Mouse (Mus musculus): ENCODE measurements around the gene Nkpd1. TPM values are rescaled to one million over a fixed set of nuclear protein-coding genes. Genes with fewer than 3 reads are reported as not detected.

Gene Nkpd1
- polyA plus RNA-seq, 1 experiment from 2014 or later: not detected

DNA sequence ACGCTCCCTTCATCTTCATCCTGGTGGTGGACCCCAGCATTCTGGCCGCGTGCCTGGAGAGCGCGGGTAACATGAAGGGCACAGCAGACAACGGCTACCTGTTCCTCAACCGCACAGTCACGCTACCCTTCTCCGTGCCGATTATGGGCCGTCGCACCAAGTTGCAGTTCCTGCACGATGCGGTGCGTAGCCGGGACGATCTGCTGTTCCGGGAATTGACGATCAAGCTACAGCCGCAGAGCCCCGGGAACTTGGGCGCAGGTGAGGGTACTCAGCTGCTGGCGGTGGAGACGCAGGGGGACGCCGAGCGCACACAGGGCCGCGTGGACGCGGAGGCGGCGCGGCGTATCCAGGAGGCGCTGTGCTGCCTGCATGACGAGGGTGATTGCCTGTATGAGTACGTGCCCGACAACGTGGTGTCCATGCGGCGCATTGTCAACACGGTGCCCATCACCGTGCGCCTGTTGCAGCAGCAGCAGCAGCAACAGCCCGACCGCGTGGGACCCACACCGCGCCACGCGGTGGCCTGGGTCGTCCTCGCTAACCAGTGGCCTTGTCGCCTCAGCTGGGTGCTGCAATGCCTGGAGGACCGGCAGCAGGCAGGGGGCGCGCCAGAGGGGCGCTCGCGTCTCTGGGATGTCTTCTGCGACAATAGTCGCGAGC is 6.2 kb downstream of the Nkpd1 start:
- no peaks in the 10 kb centered on the region for H3K9me3 ChIP-seq (replicated peaks; ENCODE audit: control insufficient read depth, low read length)
- 0 out of 2 replicates have a peak, but pooled peaks have one; percentile 35 for ATAC-seq (replicated peaks; ENCODE audit: insufficient number of reproducible peaks, low FRiP score, low TSS enrichment, low read depth)
- H3K36me3 ChIP-seq (replicated peaks; ENCODE audit: control insufficient read depth, insufficient read depth, low read depth, low read length): no peaks in the 10 kb centered on the region
- H3K4me3 ChIP-seq (ENCODE audit: low read depth, low read length): peak overlapping the region; percentile 38
- peak overlapping the region; percentile 78 for H3K4me2 ChIP-seq (ENCODE audit: low read depth, low read length)
- H3K27me3 ChIP-seq (ENCODE audit: control insufficient read depth, insufficient read depth, low read length): peaks cover 63% of the 10 kb centered on the region
- peak; percentile 71 for DNase-seq (ENCODE audit: low spot score)
- H3K27ac ChIP-seq (replicated peaks; ENCODE audit: low read depth, low read length): no peak overlapping the region
- peaks cover 7% of the 10 kb centered on the region; the same call in 1 of the 2 replicates for H3K4me1 ChIP-seq (ENCODE audit: control insufficient read depth, insufficient read depth, low read length)
- 2% methylated on average over 62 of the region's 64 CpGs for WGBS
- H3K9ac ChIP-seq (replicated peaks; ENCODE audit: low read length): peak overlapping the region; percentile 56

DNA sequence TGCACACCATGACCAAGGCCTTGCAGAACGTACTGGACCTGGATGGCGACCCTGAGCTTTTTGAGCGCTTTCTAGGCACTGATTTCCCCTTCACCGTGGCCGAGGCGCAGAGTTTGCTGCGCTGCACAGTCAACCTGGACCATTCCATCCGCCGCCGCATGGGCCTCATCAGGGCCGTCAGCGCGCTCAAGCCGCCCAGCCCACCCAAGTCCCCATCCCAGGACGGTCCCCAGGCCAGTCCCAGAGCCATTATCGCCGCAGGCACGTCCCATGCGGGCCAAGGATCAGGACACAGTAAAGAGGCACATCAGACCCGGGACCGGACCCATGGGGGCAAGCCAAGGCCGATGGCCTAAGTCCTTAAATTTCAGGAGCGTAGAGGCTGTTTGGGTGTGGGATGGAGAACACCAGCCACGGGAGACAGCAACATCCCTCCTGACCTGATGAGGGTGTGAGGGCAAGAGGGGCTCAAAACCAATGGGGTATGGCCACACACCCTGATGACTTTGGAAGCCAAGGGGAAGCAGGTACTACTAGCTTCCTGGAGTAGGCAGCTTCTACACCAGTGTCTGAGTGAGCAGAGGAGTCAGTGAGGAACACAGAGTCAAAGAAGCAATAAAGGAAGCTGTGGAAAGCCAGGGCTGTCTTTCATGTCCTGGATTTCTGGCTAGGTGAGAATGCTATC is 6.9 kb downstream of the Nkpd1 start:
- 14% methylated on average over 24 of the region's 24 CpGs for WGBS
- ATAC-seq (replicated peaks; ENCODE audit: insufficient number of reproducible peaks, low FRiP score, low TSS enrichment, low read depth) (no peak), DNase-seq (ENCODE audit: low spot score) (no peak)
- Histone ChIP-seq H3K27ac (replicated peaks; ENCODE audit: low read depth, low read length) (no peak overlapping the region), H3K4me3 (ENCODE audit: low read depth, low read length) (peak overlapping the region; percentile 38), H3K4me2 (ENCODE audit: low read depth, low read length) (peak overlapping the region; percentile 78), H3K36me3 (replicated peaks; ENCODE audit: control insufficient read depth, insufficient read depth, low read depth, low read length) (no peaks in the 10 kb centered on the region), H3K4me1 (ENCODE audit: control insufficient read depth, insufficient read depth, low read length) (peaks cover 7% of the 10 kb centered on the region; the same call in 1 of the 2 replicates), H3K9me3 (replicated peaks; ENCODE audit: control insufficient read depth, low read length) (no peaks in the 10 kb centered on the region), H3K27me3 (ENCODE audit: control insufficient read depth, insufficient read depth, low read length) (peaks cover 57% of the 10 kb centered on the region), H3K9ac (replicated peaks; ENCODE audit: low read length) (peak overlapping the region; percentile 56)

DNA sequence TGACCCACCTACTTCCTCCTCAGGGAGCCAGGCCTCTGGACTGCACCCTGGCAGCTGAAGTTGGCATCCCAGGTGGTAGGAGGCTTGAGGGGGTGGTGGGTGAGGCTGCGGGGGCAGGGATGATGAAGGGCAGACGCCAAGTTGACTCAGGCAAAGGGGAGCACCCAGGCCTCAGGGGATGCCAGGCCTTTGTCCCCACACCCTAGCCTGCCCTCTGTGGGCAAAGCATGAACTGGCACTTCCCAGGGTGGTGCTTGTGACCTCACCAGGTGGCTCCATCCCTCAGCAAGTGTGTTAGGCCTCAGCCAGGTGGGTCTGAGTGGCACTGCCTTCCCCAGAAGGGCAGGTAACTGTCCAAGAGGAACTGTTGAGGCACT is 7.5 kb downstream of the Nkpd1 start:
- no peaks in the 10 kb centered on the region for H3K36me3 ChIP-seq (replicated peaks; ENCODE audit: control insufficient read depth, insufficient read depth, low read depth, low read length)
- no peak overlapping the region for H3K4me3 ChIP-seq (ENCODE audit: low read depth, low read length)
- no peak overlapping the region for H3K27ac ChIP-seq (replicated peaks; ENCODE audit: low read depth, low read length)
- peaks cover 7% of the 10 kb centered on the region; the same call in 1 of the 2 replicates for H3K4me1 ChIP-seq (ENCODE audit: control insufficient read depth, insufficient read depth, low read length)
- no peak for DNase-seq (ENCODE audit: low spot score)
- H3K9ac ChIP-seq (replicated peaks; ENCODE audit: low read length): no peak overlapping the region
- H3K9me3 ChIP-seq (replicated peaks; ENCODE audit: control insufficient read depth, low read length): no peaks in the 10 kb centered on the region
- H3K4me2 ChIP-seq (ENCODE audit: low read depth, low read length): no peak overlapping the region
- H3K27me3 ChIP-seq (ENCODE audit: control insufficient read depth, insufficient read depth, low read length): peaks cover 52% of the 10 kb centered on the region
- 70% methylated on average over 2 of the region's 2 CpGs for WGBS
- no peak for ATAC-seq (replicated peaks; ENCODE audit: insufficient number of reproducible peaks, low FRiP score, low TSS enrichment, low read depth)

DNA sequence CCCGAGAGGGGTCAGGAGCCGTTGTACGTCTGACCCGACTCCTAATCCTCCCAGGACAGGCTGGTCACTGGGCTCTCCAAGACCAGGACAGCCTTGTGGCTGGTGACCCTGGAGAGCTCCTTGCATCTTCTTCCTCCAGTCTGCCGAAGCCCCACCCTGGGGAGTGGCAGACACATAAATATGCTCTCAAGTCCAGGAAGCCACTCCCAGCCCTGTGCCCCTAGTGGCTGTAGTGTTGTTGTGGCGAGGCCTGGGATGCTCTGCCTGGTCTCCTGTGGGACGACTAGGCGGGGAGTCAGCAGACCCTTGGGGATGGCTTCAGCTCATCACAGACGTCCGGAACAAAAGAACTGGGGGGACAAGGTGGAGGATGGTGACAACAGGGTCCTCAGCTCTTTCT is 13.4 kb downstream of the Nkpd1 start:
- DNase-seq (ENCODE audit: low spot score) (no peak), ATAC-seq (replicated peaks; ENCODE audit: insufficient number of reproducible peaks, low FRiP score, low TSS enrichment, low read depth) (no peak)
- H3K36me3 ChIP-seq (replicated peaks; ENCODE audit: control insufficient read depth, insufficient read depth, low read depth, low read length): peaks cover 13% of the 10 kb centered on the region
- no peak overlapping the region for H3K4me3 ChIP-seq (ENCODE audit: low read depth, low read length)
- WGBS: 74% methylated on average over 10 of the region's 10 CpGs
- no peak overlapping the region for H3K4me2 ChIP-seq (ENCODE audit: low read depth, low read length)
- no peak overlapping the region for H3K9ac ChIP-seq (replicated peaks; ENCODE audit: low read length)
- H3K27ac ChIP-seq (replicated peaks; ENCODE audit: low read depth, low read length): no peak overlapping the region
- no peaks in the 10 kb centered on the region for H3K27me3 ChIP-seq (ENCODE audit: control insufficient read depth, insufficient read depth, low read length)
- no peaks in the 10 kb centered on the region for H3K9me3 ChIP-seq (replicated peaks; ENCODE audit: control insufficient read depth, low read length)
- no peaks in the 10 kb centered on the region for H3K4me1 ChIP-seq (ENCODE audit: control insufficient read depth, insufficient read depth, low read length)

DNA sequence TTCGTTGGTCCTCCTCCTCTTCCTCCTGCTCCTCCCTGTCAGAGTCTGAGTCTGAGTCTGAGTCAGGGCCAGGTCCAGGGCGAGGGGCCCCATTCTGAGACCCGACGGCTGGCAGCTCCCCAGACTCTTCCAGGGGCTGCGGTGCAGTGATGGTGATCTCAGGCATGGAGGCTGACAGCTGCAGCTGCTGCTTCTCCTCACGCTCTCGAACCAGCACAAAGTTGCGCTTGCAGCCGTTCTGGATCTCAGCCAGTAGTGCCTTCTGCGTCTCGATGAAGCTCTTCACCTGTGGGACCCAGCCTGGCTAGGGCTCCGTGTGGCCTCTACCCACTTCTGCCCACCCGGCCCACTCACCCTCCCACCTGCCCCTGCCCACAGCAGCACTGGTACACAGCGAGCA is 14.6 kb downstream of the Nkpd1 start:
- no peaks in the 10 kb centered on the region for H3K4me1 ChIP-seq (ENCODE audit: control insufficient read depth, insufficient read depth, low read length)
- H3K27me3 ChIP-seq (ENCODE audit: control insufficient read depth, insufficient read depth, low read length): no peaks in the 10 kb centered on the region
- no peak overlapping the region for H3K27ac ChIP-seq (replicated peaks; ENCODE audit: low read depth, low read length)
- no peak for ATAC-seq (replicated peaks; ENCODE audit: insufficient number of reproducible peaks, low FRiP score, low TSS enrichment, low read depth)
- H3K9ac ChIP-seq (replicated peaks; ENCODE audit: low read length): no peak overlapping the region
- H3K36me3 ChIP-seq (replicated peaks; ENCODE audit: control insufficient read depth, insufficient read depth, low read depth, low read length): peaks cover 13% of the 10 kb centered on the region
- no peak overlapping the region for H3K4me2 ChIP-seq (ENCODE audit: low read depth, low read length)
- no peak overlapping the region for H3K4me3 ChIP-seq (ENCODE audit: low read depth, low read length)
- 86% methylated on average over 14 of the region's 14 CpGs for WGBS
- no peaks in the 10 kb centered on the region for H3K9me3 ChIP-seq (replicated peaks; ENCODE audit: control insufficient read depth, low read length)
- no peak for DNase-seq (ENCODE audit: low spot score)

DNA sequence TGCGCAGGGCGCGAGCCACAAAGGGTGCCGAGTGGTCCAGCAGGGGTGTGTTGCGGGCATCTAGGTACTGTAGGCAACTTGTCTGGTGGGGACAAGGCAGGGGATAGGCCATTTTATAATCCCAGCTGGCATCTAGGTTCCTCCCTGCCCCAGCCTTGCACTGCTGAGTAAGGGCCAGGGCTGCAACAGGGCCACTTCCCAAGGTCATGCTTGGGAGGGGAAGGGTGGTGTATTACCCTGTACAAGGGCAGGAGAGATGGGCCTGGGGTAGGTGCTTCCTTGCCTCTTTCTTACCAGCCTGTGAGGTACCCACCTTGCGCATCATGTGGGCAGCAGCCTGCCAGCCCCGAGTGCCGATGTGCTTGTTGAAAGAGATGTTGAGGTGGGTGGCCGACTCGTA is 17.0 kb downstream of the Nkpd1 start:
- H3K27ac ChIP-seq (replicated peaks; ENCODE audit: low read depth, low read length): no peak overlapping the region
- H3K4me2 ChIP-seq (ENCODE audit: low read depth, low read length): no peak overlapping the region
- no peaks in the 10 kb centered on the region for H3K4me1 ChIP-seq (ENCODE audit: control insufficient read depth, insufficient read depth, low read length)
- 95% methylated on average over 10 of the region's 10 CpGs for WGBS
- DNase-seq (ENCODE audit: low spot score) (no peak), ATAC-seq (replicated peaks; ENCODE audit: insufficient number of reproducible peaks, low FRiP score, low TSS enrichment, low read depth) (no peak)
- H3K27me3 ChIP-seq (ENCODE audit: control insufficient read depth, insufficient read depth, low read length): no peaks in the 10 kb centered on the region
- H3K36me3 ChIP-seq (replicated peaks; ENCODE audit: control insufficient read depth, insufficient read depth, low read depth, low read length): peaks cover 13% of the 10 kb centered on the region
- H3K4me3 ChIP-seq (ENCODE audit: low read depth, low read length): no peak overlapping the region
- no peaks in the 10 kb centered on the region for H3K9me3 ChIP-seq (replicated peaks; ENCODE audit: control insufficient read depth, low read length)
- no peak overlapping the region for H3K9ac ChIP-seq (replicated peaks; ENCODE audit: low read length)

DNA sequence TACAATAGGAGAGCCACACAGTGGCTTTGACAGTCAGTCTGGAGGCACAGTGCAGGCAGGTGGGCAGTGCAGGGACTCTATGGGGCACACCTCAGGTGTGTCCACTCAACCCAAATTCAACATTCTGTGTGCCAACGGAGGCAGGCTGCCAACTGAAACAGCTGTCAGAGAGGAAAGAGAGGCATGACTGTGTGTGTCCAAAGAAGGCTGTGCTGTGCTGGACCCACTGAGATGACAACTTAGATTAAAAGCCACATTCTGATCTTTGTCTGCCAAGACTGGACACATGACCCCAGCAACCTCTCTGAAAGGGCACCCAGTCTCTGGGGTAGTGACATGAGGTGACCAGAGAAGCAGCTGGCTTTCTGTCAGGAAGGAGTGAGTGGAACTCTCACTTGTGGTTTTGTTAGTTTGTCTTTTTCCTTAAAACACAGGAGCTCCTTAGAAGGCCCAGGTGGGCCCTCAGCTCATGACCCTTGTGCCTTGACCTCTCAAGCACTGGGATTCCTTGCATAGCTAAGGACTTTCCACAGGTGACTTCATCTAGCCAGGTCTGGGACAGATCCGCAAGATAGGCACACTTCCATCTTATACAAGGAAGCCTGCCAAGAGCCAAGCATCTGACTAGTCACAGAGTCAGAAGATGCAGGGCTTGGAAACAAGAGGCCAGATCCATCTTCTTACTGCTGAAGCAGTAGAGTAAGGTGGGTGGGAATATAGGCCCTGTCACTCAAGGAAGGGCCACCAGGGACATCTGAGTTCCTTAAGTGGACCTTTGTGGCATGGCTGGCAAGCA is 23.3 kb downstream of the Nkpd1 start:
- Histone ChIP-seq H3K27ac (replicated peaks; ENCODE audit: low read depth, low read length) (no peak overlapping the region), H3K4me2 (ENCODE audit: low read depth, low read length) (no peak overlapping the region), H3K27me3 (ENCODE audit: control insufficient read depth, insufficient read depth, low read length) (no peaks in the 10 kb centered on the region), H3K9ac (replicated peaks; ENCODE audit: low read length) (no peak overlapping the region), H3K36me3 (replicated peaks; ENCODE audit: control insufficient read depth, insufficient read depth, low read depth, low read length) (no peaks in the 10 kb centered on the region), H3K9me3 (replicated peaks; ENCODE audit: control insufficient read depth, low read length) (no peaks in the 10 kb centered on the region), H3K4me1 (ENCODE audit: control insufficient read depth, insufficient read depth, low read length) (no peaks in the 10 kb centered on the region), H3K4me3 (ENCODE audit: low read depth, low read length) (no peak overlapping the region)
- ATAC-seq (replicated peaks; ENCODE audit: insufficient number of reproducible peaks, low FRiP score, low TSS enrichment, low read depth) (no peak), DNase-seq (ENCODE audit: low spot score) (no peak)
- 83% methylated on average over 2 of the region's 2 CpGs for WGBS

Measured in embryonic facial prominence, embryonic 11.5 days (tissue).